Mouse (Mus musculus) CH12.LX (cell line): ENCODE measurements around the gene 2810408A11Rik. TPM values are rescaled to one million over a fixed set of nuclear protein-coding genes. Genes with fewer than 3 reads are reported as not detected.

Experiments used
- DNase-seq: peaks from one replicate; pipeline ENCODE4 v3.0.0-alpha.2; 2013; ENCODE audit errors: extremely low read depth
- H3K27ac ChIP-seq: 2 replicates; pipeline ENCODE4 v1.5.1; 2012; ENCODE audit warnings: low read depth, mild to moderate bottlenecking, control low read depth, moderate library complexity; ENCODE audit not compliant: insufficient read depth
- H3K27me3 ChIP-seq: replicated peaks from 2 replicates; pipeline ENCODE3; 2012; ENCODE audit warnings: inconsistent platforms
- H3K36me3 ChIP-seq, 2 experiments: replicated peaks in 1 of 2; 2 replicates each; pipeline versions ENCODE3 to v1.6.1; 2012; ENCODE audit warnings: inconsistent platforms in 1 of 2, low read length in 1 of 2, mild to moderate bottlenecking in 1 of 2, mixed read lengths in 1 of 2, moderate library complexity in 1 of 2; ENCODE audit not compliant: control insufficient read depth in 1 of 2, insufficient read depth in 1 of 2
- H3K4me1 ChIP-seq, 2 experiments: 2 replicates each; pipeline ENCODE4 v1.6.1; 2012; ENCODE audit warnings: inconsistent platforms in 1 of 2, moderate library complexity in 1 of 2; ENCODE audit not compliant: insufficient read depth in 2 of 2, control insufficient read depth in 1 of 2
- H3K4me2 ChIP-seq: 2 replicates; pipeline ENCODE4 v1.6.1; 2012; ENCODE audit warnings: low read depth, mild to moderate bottlenecking, control low read depth; ENCODE audit not compliant: poor library complexity, insufficient read depth, severe bottlenecking
- H3K4me3 ChIP-seq, 3 experiments: fragments of 150-350 bp in 1 of 3; sonication (generic) in 1 of 3; replicated peaks in 1 of 3; 2 replicates each; pipeline versions ENCODE3 to v1.5.1; 2011 to 2012; ENCODE audit warnings: low read depth in 2 of 3, low read length in 2 of 3, mild to moderate bottlenecking in 2 of 3, moderate library complexity in 2 of 3, control low read depth in 1 of 3, improper control_type of control experiment in 1 of 3, inconsistent platforms in 1 of 3, mixed read lengths in 1 of 3; ENCODE audit not compliant: poor library complexity in 1 of 3
- H3K79me2 ChIP-seq: replicated peaks from 2 replicates; pipeline ENCODE4 v1.6.1; 2012; ENCODE audit warnings: mild to moderate bottlenecking, moderate library complexity; ENCODE audit not compliant: control insufficient read depth, poor library complexity, insufficient read depth, severe bottlenecking; ENCODE audit errors: extremely low read depth
- H3K9ac ChIP-seq: 2 replicates; pipeline ENCODE4 v1.6.1; 2012; ENCODE audit warnings: low read depth, mild to moderate bottlenecking, control low read depth, moderate library complexity; ENCODE audit not compliant: insufficient read depth
- H3K9me3 ChIP-seq: replicated peaks from 2 replicates; pipeline ENCODE3; 2012; ENCODE audit warnings: low read length, inconsistent platforms, mixed read lengths
- BHLHE40 ChIP-seq: IDR thresholded peaks from 2 replicates; pipeline ENCODE4 v1.6.1; 2011; ENCODE audit warnings: mild to moderate bottlenecking, low read depth, low read length, improper control_type of control experiment
- CHD1 ChIP-seq: IDR thresholded peaks from 2 replicates; pipeline ENCODE4 v1.6.1; 2012; ENCODE audit warnings: low read depth, low read length, improper control_type of control experiment, inconsistent platforms
- CTCF ChIP-seq, 2 experiments: IDR thresholded peaks in 1 of 2; conservative IDR thresholded peaks in 1 of 2; 2 replicates each; pipeline ENCODE4 v1.5.1; 2011 to 2012; ENCODE audit warnings: low read depth in 2 of 2, low read length in 2 of 2, improper control_type of control experiment in 1 of 2, inconsistent platforms in 1 of 2, mild to moderate bottlenecking in 1 of 2, moderate library complexity in 1 of 2
- E2F4 ChIP-seq: IDR thresholded peaks from 2 replicates; pipeline ENCODE4 v1.6.1; 2011; ENCODE audit warnings: low read depth, low read length, improper control_type of control experiment; ENCODE audit not compliant: insufficient replicate concordance
- ETS1 ChIP-seq: conservative IDR thresholded peaks from 2 replicates; pipeline ENCODE4 v1.6.1; 2012; ENCODE audit warnings: low read depth, mild to moderate bottlenecking, inconsistent platforms, low read length, improper control_type of control experiment, moderate library complexity
- HCFC1 ChIP-seq: IDR thresholded peaks from 2 replicates; pipeline ENCODE4 v1.6.1; 2012; ENCODE audit warnings: low read depth, mild to moderate bottlenecking, inconsistent platforms, low read length, improper control_type of control experiment
- IRF4 ChIP-seq: IDR thresholded peaks from 2 replicates; pipeline ENCODE4 v1.6.1; 2014; ENCODE audit warnings: low read depth, mild to moderate bottlenecking, inconsistent platforms, low read length, improper control_type of control experiment
- JUN ChIP-seq: IDR thresholded peaks from 2 replicates; pipeline ENCODE4 v1.6.1; 2011; ENCODE audit warnings: low read depth, mild to moderate bottlenecking, low read length, improper control_type of control experiment, moderate library complexity; ENCODE audit not compliant: insufficient read depth
- JUND ChIP-seq: conservative IDR thresholded peaks from 2 replicates; pipeline ENCODE4 v1.6.1; 2011; ENCODE audit warnings: low read depth, low read length, improper control_type of control experiment
- KAT2A ChIP-seq: IDR thresholded peaks from 2 replicates; pipeline ENCODE4 v1.6.1; 2012; ENCODE audit warnings: low read length, improper control_type of control experiment, inconsistent platforms; ENCODE audit not compliant: insufficient replicate concordance
- MEF2A ChIP-seq: IDR thresholded peaks from 2 replicates; pipeline ENCODE4 v1.6.1; 2014; ENCODE audit warnings: low read depth, mild to moderate bottlenecking, inconsistent platforms, low read length, improper control_type of control experiment, borderline replicate concordance
- MXI1 ChIP-seq: IDR thresholded peaks from 2 replicates; pipeline ENCODE4 v1.6.1; 2011; ENCODE audit warnings: mild to moderate bottlenecking, low read depth, low read length, improper control_type of control experiment
- MYC ChIP-seq: IDR thresholded peaks from 2 replicates; pipeline ENCODE4 v1.6.1; 2011; ENCODE audit warnings: low read depth, mild to moderate bottlenecking, improper control_type of control experiment, low read length
- NRF1 ChIP-seq: IDR thresholded peaks from 2 replicates; pipeline ENCODE4 v1.6.1; 2014; ENCODE audit warnings: low read depth, mild to moderate bottlenecking, inconsistent platforms, low read length, improper control_type of control experiment, moderate library complexity
- POLR2AphosphoS2 ChIP-seq: IDR thresholded peaks from 2 replicates; pipeline ENCODE4 v1.6.1; 2011; ENCODE audit warnings: low read depth, low read length, improper control_type of control experiment
- RAD21 ChIP-seq: IDR thresholded peaks from 2 replicates; pipeline ENCODE4 v1.6.1; 2011; ENCODE audit warnings: low read depth, mild to moderate bottlenecking, low read length, improper control_type of control experiment, moderate library complexity
- SMC3 ChIP-seq: IDR thresholded peaks from 2 replicates; pipeline ENCODE4 v1.6.1; 2011; ENCODE audit warnings: low read depth, low read length, improper control_type of control experiment
- TBP ChIP-seq: conservative IDR thresholded peaks from 2 replicates; pipeline ENCODE4 v1.6.1; 2011; ENCODE audit warnings: low read depth, low read length, improper control_type of control experiment
- USF1 ChIP-seq: IDR thresholded peaks from 2 replicates; pipeline ENCODE4 v1.6.1; 2014; ENCODE audit warnings: low read depth, mild to moderate bottlenecking, inconsistent platforms, low read length, improper control_type of control experiment
- ZKSCAN1 ChIP-seq: IDR thresholded peaks from 2 replicates; pipeline ENCODE4 v1.6.1; 2012; ENCODE audit warnings: low read depth, inconsistent platforms, low read length, improper control_type of control experiment, borderline replicate concordance
- ZNF384 ChIP-seq: IDR thresholded peaks from 2 replicates; pipeline ENCODE4 v1.6.1; 2012; ENCODE audit warnings: low read depth, low read length, improper control_type of control experiment, inconsistent platforms
- dilution Hi-C: fragments of 300-500 bp; cut with MboI; formaldehyde crosslinking; loops from 2 replicates; pipeline ENCODE4 v1.14.3; 2020; ENCODE audit warnings: low sequenced_read_pairs; ENCODE audit not compliant: extremely low pct_unique_long_range_greater_than_20kb, extremely low pct_ligation_motif_present
- in situ Hi-C: fragments of 300-500 bp; cut with MboI; formaldehyde crosslinking; loops from 3 replicates; pipeline ENCODE4 v1.14.3; 2019; ENCODE audit warnings: low sequenced_read_pairs, low pct_ligation_motif_present, low pct_unique_long_range_greater_than_20kb, mixed read lengths
- polyA plus RNA-seq: library from polyadenylated mRNA; unstranded; fragments of >175 nt; gene quantifications from 2 replicates; pipeline ENCODE4 v1.2.1, GENCODE M21; 2012; ENCODE audit warnings: low read depth; ENCODE audit not compliant: insufficient read length
- total RNA-seq, 2 experiments: library from RNA; depleted of rRNA; stranded (reverse); fragments of 300-350 nt in 1 of 2; fragments of >200 nt in 1 of 2; gene quantifications; 2 replicates each; pipeline ENCODE4 v1.2.3; 2012 to 2014

2810408A11Rik gene
- total and polyA plus RNA-seq, 3 experiments = 0.33 to 0.86 (median 0.59) TPM

GRCm38 (mm10) chr11:69909174-69909573 lies 8.4 kb upstream of the 2810408A11Rik start:
- no peak overlapping the region for H3K27ac ChIP-seq
- H3K79me2 ChIP-seq = no peaks in the 10 kb centered on the region
- H3K4me2 ChIP-seq = no peak overlapping the region
- in situ Hi-C loops = no loop called here
- H3K9me3 ChIP-seq = no peaks in the 10 kb centered on the region
- H3K27me3 ChIP-seq = no peaks in the 10 kb centered on the region
- no peak overlapping the region for H3K9ac ChIP-seq
- dilution Hi-C loops = no loop called here
- DNase-seq = no peak
- H3K4me1 ChIP-seq = peaks cover 7 to 10% of the 10 kb centered on the region in 2 experiments; a peak in 3 of 4 replicates
- TF ChIP-seq MYC = no peak
- no peak for TF ChIP-seq JUN
- no peak for TF ChIP-seq SMC3
- no peak for TF ChIP-seq JUND
- TF ChIP-seq POLR2AphosphoS2 = no peak
- TF ChIP-seq RAD21 = no peak
- no peak for TF ChIP-seq MEF2A
- no peak for TF ChIP-seq ZNF384
- no peak for TF ChIP-seq CTCF (conservative IDR thresholded peaks at IDR 0.05 in 1 of 2, IDR thresholded peaks at IDR 0.05 in 1 of 2; ENCODE audit: low read depth in 2 of 2, low read length in 2 of 2)
- TF ChIP-seq MXI1 = no peak
- no peak for TF ChIP-seq ZKSCAN1
- TF ChIP-seq E2F4 = no peak
- TF ChIP-seq BHLHE40 = no peak
- no peak for TF ChIP-seq ETS1
- no peak for TF ChIP-seq CHD1
- TF ChIP-seq TBP = no peak
- no peak for TF ChIP-seq HCFC1
- no peak for TF ChIP-seq NRF1
- TF ChIP-seq KAT2A = no peak
- TF ChIP-seq IRF4 = no peak
- H3K36me3 ChIP-seq = peaks cover 85 to 90% of the 10 kb centered on the region in 2 experiments
- H3K4me3 ChIP-seq = no peak overlapping the region

- in situ Hi-C loops = no loop called here
- Histone ChIP-seq H3K4me2 (no peak overlapping the region), H3K27ac (no peak overlapping the region), H3K9ac (no peak overlapping the region), H3K27me3 (no peaks in the 10 kb centered on the region), H3K4me3 (no peak overlapping the region), H3K9me3 (no peaks in the 10 kb centered on the region), H3K79me2 (no peaks in the 10 kb centered on the region), H3K4me1 (peaks cover 7 to 10% of the 10 kb centered on the region in 2 experiments; a peak in 3 of 4 replicates), H3K36me3 (peaks cover 90 to 94% of the 10 kb centered on the region in 2 experiments)
- dilution Hi-C loops = no loop called here
- no peak for DNase-seq
- TF ChIP-seq E2F4 (no peak), RAD21 (no peak), USF1 (no peak), ZKSCAN1 (no peak), JUND (no peak), BHLHE40 (no peak)
Observed at GRCm38 (mm10) chr11:69908645-69909044, 7.9 kb upstream of the 2810408A11Rik start.
